Mouse (Mus musculus) G1E (cell line): Measurements from ENCODE around the gene Usp4. TPM values are rescaled to one million over a fixed set of nuclear protein-coding genes. Genes with fewer than 3 reads are reported as not detected.

ENCODE experiments used
- ATAC-seq: 2 replicates; pipeline ENCODE4 v1.8.0; 2016; ENCODE audit warnings: mild to moderate bottlenecking; ENCODE audit not compliant: insufficient number of reproducible peaks, poor library complexity, low FRiP score, severe bottlenecking; ENCODE audit errors: extremely low read depth
- DNase-seq: peaks from one replicate; pipeline ENCODE4 v3.0.0; 2012; ENCODE audit warnings: low spot score
- H3K27me3 ChIP-seq: 2 replicates; pipeline ENCODE4 v1.6.1; 2012; ENCODE audit warnings: mild to moderate bottlenecking, low read length, inconsistent platforms; ENCODE audit not compliant: insufficient read depth
- H3K36me3 ChIP-seq: replicated peaks from 2 replicates; pipeline ENCODE3; 2012; ENCODE audit warnings: mild to moderate bottlenecking, inconsistent platforms
- H3K4me1 ChIP-seq: 2 replicates; pipeline ENCODE4 v1.6.1; 2012; ENCODE audit warnings: low read depth, low read length, inconsistent platforms, mixed read lengths; ENCODE audit not compliant: insufficient read depth
- H3K4me3 ChIP-seq: 2 replicates; pipeline ENCODE4 v1.5.1; 2012; ENCODE audit warnings: low read depth, mild to moderate bottlenecking, inconsistent platforms, low read length, moderate library complexity, mixed read lengths
- H3K9me3 ChIP-seq: replicated peaks from 2 replicates; pipeline ENCODE4 v1.6.1; 2012; ENCODE audit warnings: inconsistent platforms
- CTCF ChIP-seq: IDR thresholded peaks from 2 replicates; pipeline ENCODE4 v1.5.1; 2012; ENCODE audit warnings: low read depth, low read length, inconsistent platforms, mixed read lengths
- GATA1 ChIP-seq: IDR thresholded peaks from 2 replicates; pipeline ENCODE4 v1.6.1; 2012; ENCODE audit warnings: borderline replicate concordance, low read length, inconsistent platforms, mixed read lengths
- GATA2 ChIP-seq: IDR thresholded peaks from 2 replicates; pipeline ENCODE4 v1.6.1; 2012; ENCODE audit warnings: low read depth, low read length, inconsistent platforms, borderline replicate concordance
- POLR2AphosphoS5 ChIP-seq: IDR thresholded peaks from 2 replicates; pipeline ENCODE4 v1.6.1; 2012; ENCODE audit warnings: low read depth, low read length, inconsistent platforms; ENCODE audit not compliant: insufficient replicate concordance
- TAL1 ChIP-seq: conservative IDR thresholded peaks from 2 replicates; pipeline ENCODE4 v1.6.1; 2012; ENCODE audit warnings: low read depth, low read length, inconsistent platforms, mixed read lengths
- polyA plus RNA-seq: library from polyadenylated mRNA; stranded (reverse); fragments of >175 nt; gene quantifications from 2 replicates; pipeline ENCODE4 v1.2.3, GENCODE M21; 2012
- total RNA-seq, 2 experiments: library from RNA; stranded (forward) in 1 of 2; stranded (reverse) in 1 of 2; fragments of 200-1000 nt in 1 of 2; fragments of >200 nt in 1 of 2; fragmentation: Nextera tagmentation in 1 of 2; gene quantifications; 2 replicates each; pipeline ENCODE4 v1.2.3; 2014 to 2017

Usp4 gene
- total and polyA plus RNA-seq, 3 experiments = 76.5 to 131 (median 97.3) TPM

- Histone ChIP-seq H3K36me3 (peaks cover 56% of the 10 kb centered on the region), H3K4me3 (no peak overlapping the region; the same call in 1 of the 2 replicates), H3K27me3 (no peaks in the 10 kb centered on the region), H3K9me3 (0 out of 2 replicates have a peak, but pooled peaks cover 2% of the 10 kb centered on the region), H3K4me1 (peaks cover 34% of the 10 kb centered on the region)
- TF ChIP-seq CTCF (no peak), POLR2AphosphoS5 (no peak), GATA2 (no peak), TAL1 (peak; percentile 29; the same call in 1 of the 2 replicates), GATA1 (no peak)
- peak; percentile 25; the same call in 1 of the 2 replicates for ATAC-seq
- no peak for DNase-seq
Measured at GRCm38 (mm10) chr9:108349727-108350126, 2.1 kb downstream of the Usp4 start.

- Histone ChIP-seq H3K27me3 (no peaks in the 10 kb centered on the region), H3K36me3 (peaks cover 95% of the 10 kb centered on the region), H3K9me3 (no peaks in the 10 kb centered on the region), H3K4me1 (no peaks in the 10 kb centered on the region), H3K4me3 (no peak overlapping the region)
- no peak for ATAC-seq
- no peak for TF ChIP-seq GATA2
- TF ChIP-seq TAL1 = no peak
- no peak for TF ChIP-seq POLR2AphosphoS5
- no peak for TF ChIP-seq GATA1
- TF ChIP-seq CTCF = no peak
- no peak for DNase-seq
Measured at GRCm38 (mm10) chr9:108378234-108378633, 30.6 kb downstream of the Usp4 start.

- H3K36me3 ChIP-seq = peaks cover 95% of the 10 kb centered on the region
- H3K27me3 ChIP-seq = no peaks in the 10 kb centered on the region
- no peaks in the 10 kb centered on the region for H3K9me3 ChIP-seq
- no peak overlapping the region for H3K4me3 ChIP-seq
- no peak for DNase-seq
- ATAC-seq = no peak
- TF ChIP-seq POLR2AphosphoS5 (no peak), GATA1 (no peak), GATA2 (no peak), CTCF (no peak), TAL1 (no peak)
- H3K4me1 ChIP-seq = no peaks in the 10 kb centered on the region
Measured at GRCm38 (mm10) chr9:108378736-108379135, 31.1 kb downstream of the Usp4 start.

GRCm38 (mm10) chr9:108379294-108379693, 31.6 kb downstream of the Usp4 start:
- Histone ChIP-seq H3K4me3 (no peak overlapping the region), H3K4me1 (no peaks in the 10 kb centered on the region), H3K36me3 (peaks cover 95% of the 10 kb centered on the region), H3K27me3 (no peaks in the 10 kb centered on the region), H3K9me3 (no peaks in the 10 kb centered on the region)
- ATAC-seq (no peak), DNase-seq (no peak)
- TF ChIP-seq TAL1 (no peak), CTCF (no peak), GATA1 (no peak)

- DNase-seq = no peak
- H3K4me3 ChIP-seq = no peak overlapping the region
- H3K4me1 ChIP-seq = no peaks in the 10 kb centered on the region
- H3K9me3 ChIP-seq = no peaks in the 10 kb centered on the region
- no peak for TF ChIP-seq POLR2AphosphoS5
- no peak for TF ChIP-seq TAL1
- no peak for TF ChIP-seq CTCF
- TF ChIP-seq GATA2 = no peak
- TF ChIP-seq GATA1 = no peak
- peaks cover 95% of the 10 kb centered on the region for H3K36me3 ChIP-seq
- ATAC-seq = no peak
- no peaks in the 10 kb centered on the region for H3K27me3 ChIP-seq
Measured at GRCm38 (mm10) chr9:108381382-108381781, 33.7 kb downstream of the Usp4 start.

- no peaks in the 10 kb centered on the region for H3K4me1 ChIP-seq
- no peak overlapping the region for H3K4me3 ChIP-seq
- peaks cover 95% of the 10 kb centered on the region for H3K36me3 ChIP-seq
- H3K9me3 ChIP-seq = no peaks in the 10 kb centered on the region
- DNase-seq = no peak
- no peak for ATAC-seq
- H3K27me3 ChIP-seq = no peaks in the 10 kb centered on the region
- TF ChIP-seq CTCF (no peak), GATA2 (no peak), POLR2AphosphoS5 (no peak)
Measured at GRCm38 (mm10) chr9:108385006-108385405, 37.4 kb downstream of the Usp4 start.
